Mouse (Mus musculus): ENCODE data around the gene Hint1. TPM values are rescaled to one million over a fixed set of nuclear protein-coding genes. Genes with fewer than 3 reads are reported as not detected.

The Hint1 gene
- 791 and 898 TPM in 2 replicates for polyA plus RNA-seq (2015; fragmentation: Nextera tagmentation; extraction: Ambion mirVana)

- Histone ChIP-seq H3K27me3 (ENCODE audit: insufficient read depth, low read length) (no peaks in the 10 kb centered on the region), H3K4me3 (ENCODE audit: low read depth, low read length) (peak within 1 kb of the TSS; percentile 87), H3K4me2 (ENCODE audit: low read depth, low read length) (peak within 1 kb of the TSS; percentile 90), H3K9me3 (ENCODE audit: low read length) (no peaks in the 10 kb centered on the region), H3K4me1 (ENCODE audit: insufficient read depth) (peaks cover 42% of the 10 kb centered on the region), H3K9ac (replicated peaks) (peak within 1 kb of the TSS; percentile 96), H3K36me3 (replicated peaks; ENCODE audit: insufficient read depth, low read length) (peaks cover 19% of the 10 kb centered on the region), H3K27ac (ENCODE audit: low read depth) (peak within 1 kb of the TSS; percentile 97)
- WGBS (ENCODE audit: insufficient replicate concordance) = under 1% methylated on average over 95 of the region's 107 CpGs
- DNase-seq = peak; percentile 93
- ATAC-seq = peak; percentile 85
- TF ChIP-seq EP300 (IDR thresholded peaks at IDR 0.05; ENCODE audit: low read depth) = no peak
- TF ChIP-seq CTCF (IDR thresholded peaks at IDR 0.05; ENCODE audit: low read depth) = peak; percentile 48
Measured at GRCm38 (mm10) chr11:54866119-54867048, at the start of gene Hint1. Gene Hint1 (plus strand): TSS chr11:54866383.

- WGBS (ENCODE audit: insufficient replicate concordance) = 84% methylated on average over 4 of the region's 4 CpGs
- no peak for TF ChIP-seq EP300 (IDR thresholded peaks at IDR 0.05; ENCODE audit: low read depth)
- no peak for TF ChIP-seq CTCF (IDR thresholded peaks at IDR 0.05; ENCODE audit: low read depth)
- DNase-seq = no peak
- Histone ChIP-seq H3K4me1 (ENCODE audit: insufficient read depth) (no peaks in the 10 kb centered on the region), H3K36me3 (replicated peaks; ENCODE audit: insufficient read depth, low read length) (no peaks in the 10 kb centered on the region), H3K9ac (replicated peaks) (no peak overlapping the region), H3K9me3 (ENCODE audit: low read length) (0 out of 2 replicates have a peak, but pooled peaks cover 2% of the 10 kb centered on the region), H3K27ac (ENCODE audit: low read depth) (no peak overlapping the region), H3K27me3 (ENCODE audit: insufficient read depth, low read length) (no peaks in the 10 kb centered on the region), H3K4me3 (ENCODE audit: low read depth, low read length) (no peak overlapping the region), H3K4me2 (ENCODE audit: low read depth, low read length) (no peak overlapping the region)
- ATAC-seq = no peak
Measured at GRCm38 (mm10) chr11:54817449-54817848, 48.7 kb upstream of the Hint1 start.

GRCm38 (mm10) chr11:54819489-54819888, 46.7 kb upstream of the Hint1 start:
- no peak overlapping the region for H3K27ac ChIP-seq (ENCODE audit: low read depth)
- H3K4me3 ChIP-seq (ENCODE audit: low read depth, low read length) = no peak overlapping the region
- H3K4me2 ChIP-seq (ENCODE audit: low read depth, low read length) = no peak overlapping the region
- TF ChIP-seq CTCF (IDR thresholded peaks at IDR 0.05; ENCODE audit: low read depth) (no peak), EP300 (IDR thresholded peaks at IDR 0.05; ENCODE audit: low read depth) (no peak)
- no peaks in the 10 kb centered on the region for H3K27me3 ChIP-seq (ENCODE audit: insufficient read depth, low read length)
- no peak for DNase-seq
- H3K9ac ChIP-seq (replicated peaks) = no peak overlapping the region
- H3K4me1 ChIP-seq (ENCODE audit: insufficient read depth) = no peaks in the 10 kb centered on the region
- WGBS (ENCODE audit: insufficient replicate concordance) = 80% methylated on average over 7 of the region's 7 CpGs
- no peaks in the 10 kb centered on the region for H3K36me3 ChIP-seq (replicated peaks; ENCODE audit: insufficient read depth, low read length)
- ATAC-seq = no peak
- H3K9me3 ChIP-seq (ENCODE audit: low read length) = 0 out of 2 replicates have a peak, but pooled peaks cover 5% of the 10 kb centered on the region

- Histone ChIP-seq H3K9me3 (ENCODE audit: low read length) (peaks cover 5% of the 10 kb centered on the region; the same call in 1 of the 2 replicates), H3K27me3 (ENCODE audit: insufficient read depth, low read length) (no peaks in the 10 kb centered on the region), H3K4me3 (ENCODE audit: low read depth, low read length) (no peak overlapping the region), H3K9ac (replicated peaks) (no peak overlapping the region), H3K36me3 (replicated peaks; ENCODE audit: insufficient read depth, low read length) (no peaks in the 10 kb centered on the region), H3K27ac (ENCODE audit: low read depth) (no peak overlapping the region), H3K4me2 (ENCODE audit: low read depth, low read length) (no peak overlapping the region), H3K4me1 (ENCODE audit: insufficient read depth) (no peaks in the 10 kb centered on the region)
- ATAC-seq (no peak), DNase-seq (no peak)
- TF ChIP-seq EP300 (IDR thresholded peaks at IDR 0.05; ENCODE audit: low read depth) = no peak
- no peak for TF ChIP-seq CTCF (IDR thresholded peaks at IDR 0.05; ENCODE audit: low read depth)
- WGBS (ENCODE audit: insufficient replicate concordance) = 86% methylated on average over 4 of the region's 4 CpGs
Measured at GRCm38 (mm10) chr11:54823467-54823866, 42.7 kb upstream of the Hint1 start.

GRCm38 (mm10) chr11:54825774-54826173, 40.4 kb upstream of the Hint1 start:
- no peak for DNase-seq
- 74% methylated on average over 4 of the region's 4 CpGs for WGBS (ENCODE audit: insufficient replicate concordance)
- Histone ChIP-seq H3K4me3 (ENCODE audit: low read depth, low read length) (no peak overlapping the region), H3K4me2 (ENCODE audit: low read depth, low read length) (no peak overlapping the region), H3K27ac (ENCODE audit: low read depth) (no peak overlapping the region), H3K9ac (replicated peaks) (no peak overlapping the region), H3K36me3 (replicated peaks; ENCODE audit: insufficient read depth, low read length) (no peaks in the 10 kb centered on the region), H3K9me3 (ENCODE audit: low read length) (peaks cover 5% of the 10 kb centered on the region; the same call in 1 of the 2 replicates), H3K4me1 (ENCODE audit: insufficient read depth) (no peaks in the 10 kb centered on the region), H3K27me3 (ENCODE audit: insufficient read depth, low read length) (no peaks in the 10 kb centered on the region)
- TF ChIP-seq CTCF (IDR thresholded peaks at IDR 0.05; ENCODE audit: low read depth) = peak; percentile 19; the same call in 1 of the 2 replicates
- TF ChIP-seq EP300 (IDR thresholded peaks at IDR 0.05; ENCODE audit: low read depth) = no peak
- ATAC-seq = no peak

- ATAC-seq (no peak), DNase-seq (no peak)
- no peak overlapping the region for H3K4me3 ChIP-seq (ENCODE audit: low read depth, low read length)
Measured at GRCm38 (mm10) chr11:54826819-54827218, 39.4 kb upstream of the Hint1 start.

More at GRCm38 (mm10) chr11:54826819-54827218, 39.4 kb upstream of the Hint1 start:
- TF ChIP-seq CTCF (IDR thresholded peaks at IDR 0.05; ENCODE audit: low read depth) (no peak), EP300 (IDR thresholded peaks at IDR 0.05; ENCODE audit: low read depth) (no peak)
- Histone ChIP-seq H3K27ac (ENCODE audit: low read depth) (no peak overlapping the region), H3K9ac (replicated peaks) (no peak overlapping the region), H3K9me3 (ENCODE audit: low read length) (peaks cover 5% of the 10 kb centered on the region; the same call in 1 of the 2 replicates), H3K4me2 (ENCODE audit: low read depth, low read length) (no peak overlapping the region), H3K4me1 (ENCODE audit: insufficient read depth) (no peaks in the 10 kb centered on the region), H3K27me3 (ENCODE audit: insufficient read depth, low read length) (no peaks in the 10 kb centered on the region), H3K36me3 (replicated peaks; ENCODE audit: insufficient read depth, low read length) (no peaks in the 10 kb centered on the region)
- 84% methylated on average over 8 of the region's 8 CpGs for WGBS (ENCODE audit: insufficient replicate concordance)
